Mouse (Mus musculus): ENCODE data around the gene Dock9. TPM values are rescaled to one million over a fixed set of nuclear protein-coding genes. Genes with fewer than 3 reads are reported as not detected.

Gene Dock9
- total and polyA plus RNA-seq, 3 experiments, result 3.4 to 21.7 (median 9.3) TPM

GRCm38 (mm10) chr14:121675146-121675545 lies 122.5 kb downstream of the Dock9 start:
- Histone ChIP-seq H3K36me3 (replicated peaks) (peaks cover 2% of the 10 kb centered on the region), H3K9me3 (replicated peaks) (no peaks in the 10 kb centered on the region), H3K4me1 (ENCODE audit: insufficient read depth, low read depth, low read length) (no peaks in the 10 kb centered on the region), H3K27me3 (ENCODE audit: insufficient read depth, low read length) (no peaks in the 10 kb centered on the region), H3K4me3 (ENCODE audit: low read depth, low read length) (no peak overlapping the region)
- no peak for DNase-seq (ENCODE audit: low spot score)
- no peak for ATAC-seq (ENCODE audit: extremely low read depth, insufficient number of reproducible peaks, low FRiP score, poor library complexity, severe bottlenecking)
- TF ChIP-seq TAL1 (conservative IDR thresholded peaks at IDR 0.05; ENCODE audit: low read depth, low read length) (no peak), GATA1 (IDR thresholded peaks at IDR 0.05; ENCODE audit: borderline replicate concordance, low read length) (no peak), POLR2AphosphoS5 (IDR thresholded peaks at IDR 0.05; ENCODE audit: insufficient replicate concordance, low read depth, low read length) (no peak), CTCF (IDR thresholded peaks at IDR 0.05; ENCODE audit: low read depth, low read length) (no peak), GATA2 (IDR thresholded peaks at IDR 0.05; ENCODE audit: borderline replicate concordance, low read depth, low read length) (no peak)

GRCm38 (mm10) chr14:121670016-121670415 lies 127.6 kb downstream of the Dock9 start:
- ATAC-seq (ENCODE audit: extremely low read depth, insufficient number of reproducible peaks, low FRiP score, poor library complexity, severe bottlenecking), result no peak
- Histone ChIP-seq H3K36me3 (replicated peaks) (peaks cover 2% of the 10 kb centered on the region), H3K4me1 (ENCODE audit: insufficient read depth, low read depth, low read length) (no peaks in the 10 kb centered on the region), H3K9me3 (replicated peaks) (no peaks in the 10 kb centered on the region), H3K4me3 (ENCODE audit: low read depth, low read length) (no peak overlapping the region), H3K27me3 (ENCODE audit: insufficient read depth, low read length) (no peaks in the 10 kb centered on the region)
- DNase-seq (ENCODE audit: low spot score), result no peak
- TF ChIP-seq CTCF (IDR thresholded peaks at IDR 0.05; ENCODE audit: low read depth, low read length), result no peak
- no peak for TF ChIP-seq POLR2AphosphoS5 (IDR thresholded peaks at IDR 0.05; ENCODE audit: insufficient replicate concordance, low read depth, low read length)
- no peak for TF ChIP-seq TAL1 (conservative IDR thresholded peaks at IDR 0.05; ENCODE audit: low read depth, low read length)
- TF ChIP-seq GATA1 (IDR thresholded peaks at IDR 0.05; ENCODE audit: borderline replicate concordance, low read length), result no peak
- TF ChIP-seq GATA2 (IDR thresholded peaks at IDR 0.05; ENCODE audit: borderline replicate concordance, low read depth, low read length), result no peak

GRCm38 (mm10) chr14:121666641-121667274 lies 130.9 kb downstream of the Dock9 start:
- H3K27me3 ChIP-seq (ENCODE audit: insufficient read depth, low read length), result no peaks in the 10 kb centered on the region
- no peak for DNase-seq (ENCODE audit: low spot score)
- H3K9me3 ChIP-seq (replicated peaks), result peaks cover 5% of the 10 kb centered on the region; the same call in 1 of the 2 replicates
- H3K4me1 ChIP-seq (ENCODE audit: insufficient read depth, low read depth, low read length), result no peaks in the 10 kb centered on the region
- H3K36me3 ChIP-seq (replicated peaks), result peaks cover 4% of the 10 kb centered on the region
- no peak overlapping the region for H3K4me3 ChIP-seq (ENCODE audit: low read depth, low read length)
- TF ChIP-seq GATA1 (IDR thresholded peaks at IDR 0.05; ENCODE audit: borderline replicate concordance, low read length), result no peak
- no peak for TF ChIP-seq TAL1 (conservative IDR thresholded peaks at IDR 0.05; ENCODE audit: low read depth, low read length)
- TF ChIP-seq POLR2AphosphoS5 (IDR thresholded peaks at IDR 0.05; ENCODE audit: insufficient replicate concordance, low read depth, low read length), result no peak
- TF ChIP-seq GATA2 (IDR thresholded peaks at IDR 0.05; ENCODE audit: borderline replicate concordance, low read depth, low read length), result no peak
- no peak for TF ChIP-seq CTCF (IDR thresholded peaks at IDR 0.05; ENCODE audit: low read depth, low read length)
- ATAC-seq (ENCODE audit: extremely low read depth, insufficient number of reproducible peaks, low FRiP score, poor library complexity, severe bottlenecking), result no peak

GRCm38 (mm10) chr14:121665693-121666273 lies 131.9 kb downstream of the Dock9 start:
- Histone ChIP-seq H3K36me3 (replicated peaks) (peaks cover 4% of the 10 kb centered on the region), H3K9me3 (replicated peaks) (peaks cover 5% of the 10 kb centered on the region; the same call in 1 of the 2 replicates), H3K4me1 (ENCODE audit: insufficient read depth, low read depth, low read length) (no peaks in the 10 kb centered on the region), H3K4me3 (ENCODE audit: low read depth, low read length) (no peak overlapping the region), H3K27me3 (ENCODE audit: insufficient read depth, low read length) (no peaks in the 10 kb centered on the region)
- TF ChIP-seq GATA1 (IDR thresholded peaks at IDR 0.05; ENCODE audit: borderline replicate concordance, low read length) (no peak), CTCF (IDR thresholded peaks at IDR 0.05; ENCODE audit: low read depth, low read length) (no peak), POLR2AphosphoS5 (IDR thresholded peaks at IDR 0.05; ENCODE audit: insufficient replicate concordance, low read depth, low read length) (no peak), TAL1 (conservative IDR thresholded peaks at IDR 0.05; ENCODE audit: low read depth, low read length) (no peak), GATA2 (IDR thresholded peaks at IDR 0.05; ENCODE audit: borderline replicate concordance, low read depth, low read length) (no peak)
- no peak for DNase-seq (ENCODE audit: low spot score)
- no peak; the same call in 1 of the 2 replicates for ATAC-seq (ENCODE audit: extremely low read depth, insufficient number of reproducible peaks, low FRiP score, poor library complexity, severe bottlenecking)

- no peaks in the 10 kb centered on the region for H3K4me1 ChIP-seq (ENCODE audit: insufficient read depth, low read depth, low read length)
Observed at GRCm38 (mm10) chr14:121663913-121664312, 133.7 kb downstream of the Dock9 start.

GRCm38 (mm10) chr14:121660918-121661317 lies 136.7 kb downstream of the Dock9 start:
- no peak for TF ChIP-seq POLR2AphosphoS5 (IDR thresholded peaks at IDR 0.05; ENCODE audit: insufficient replicate concordance, low read depth, low read length)
- no peak for TF ChIP-seq GATA1 (IDR thresholded peaks at IDR 0.05; ENCODE audit: borderline replicate concordance, low read length)
- TF ChIP-seq GATA2 (IDR thresholded peaks at IDR 0.05; ENCODE audit: borderline replicate concordance, low read depth, low read length), result no peak
- TF ChIP-seq TAL1 (conservative IDR thresholded peaks at IDR 0.05; ENCODE audit: low read depth, low read length), result no peak
- TF ChIP-seq CTCF (IDR thresholded peaks at IDR 0.05; ENCODE audit: low read depth, low read length), result no peak
- ATAC-seq (ENCODE audit: extremely low read depth, insufficient number of reproducible peaks, low FRiP score, poor library complexity, severe bottlenecking) (no peak), DNase-seq (ENCODE audit: low spot score) (no peak)
- H3K4me1 ChIP-seq (ENCODE audit: insufficient read depth, low read depth, low read length), result no peaks in the 10 kb centered on the region
- peaks cover 16% of the 10 kb centered on the region for H3K36me3 ChIP-seq (replicated peaks)
- no peak overlapping the region for H3K4me3 ChIP-seq (ENCODE audit: low read depth, low read length)
- H3K27me3 ChIP-seq (ENCODE audit: insufficient read depth, low read length), result no peaks in the 10 kb centered on the region
- H3K9me3 ChIP-seq (replicated peaks), result peaks cover 5% of the 10 kb centered on the region; the same call in 1 of the 2 replicates

More at GRCm38 (mm10) chr14:121663913-121664312, 133.7 kb downstream of the Dock9 start:
- Histone ChIP-seq H3K9me3 (replicated peaks) (peaks cover 5% of the 10 kb centered on the region; the same call in 1 of the 2 replicates), H3K36me3 (replicated peaks) (peaks cover 4% of the 10 kb centered on the region), H3K4me3 (ENCODE audit: low read depth, low read length) (no peak overlapping the region), H3K27me3 (ENCODE audit: insufficient read depth, low read length) (no peaks in the 10 kb centered on the region)
- DNase-seq (ENCODE audit: low spot score), result no peak
- no peak for TF ChIP-seq TAL1 (conservative IDR thresholded peaks at IDR 0.05; ENCODE audit: low read depth, low read length)
- TF ChIP-seq GATA2 (IDR thresholded peaks at IDR 0.05; ENCODE audit: borderline replicate concordance, low read depth, low read length), result no peak
- no peak for ATAC-seq (ENCODE audit: extremely low read depth, insufficient number of reproducible peaks, low FRiP score, poor library complexity, severe bottlenecking)

All from G1E (cell line).